Mouse (Mus musculus) heart, postnatal 0 days (tissue): ENCODE measurements around the gene Runx1. TPM values are rescaled to one million over a fixed set of nuclear protein-coding genes. Genes with fewer than 3 reads are reported as not detected.

Source experiments
- ATAC-seq: fragments of 200-750 bp; cut with Nextera tagmentation; 2 replicates; pipeline ENCODE4 v1.8.0; 2017; ENCODE audit warnings: low read depth, moderate number of reproducible peaks, moderate library complexity; ENCODE audit not compliant: insufficient read depth
- DNase-seq: peaks from one replicate; pipeline ENCODE4 v3.0.0-alpha.2; 2016; ENCODE audit warnings: low spot score
- H3K27ac ChIP-seq: fragments of 300-500 bp; sonication (generic); 2 replicates; pipeline ENCODE4 v1.5.1; 2014; ENCODE audit warnings: low read depth, mild to moderate bottlenecking
- H3K27me3 ChIP-seq: fragments of 300-500 bp; sonication (generic); 2 replicates; pipeline ENCODE4 v1.6.1; 2014; ENCODE audit warnings: low read length, mixed read lengths; ENCODE audit not compliant: control insufficient read depth, insufficient read depth
- H3K36me3 ChIP-seq: fragments of 300-500 bp; sonication (generic); replicated peaks from 2 replicates; pipeline ENCODE4 v1.6.1; 2014; ENCODE audit warnings: low read length, mixed read lengths; ENCODE audit not compliant: control insufficient read depth, insufficient read depth
- H3K4me1 ChIP-seq: fragments of 300-500 bp; sonication (generic); 2 replicates; pipeline ENCODE4 v1.6.1; 2014; ENCODE audit warnings: antibody characterized with exemption; ENCODE audit not compliant: control insufficient read depth, insufficient read depth
- H3K4me2 ChIP-seq: fragments of 300-500 bp; sonication (generic); 2 replicates; pipeline ENCODE4 v1.6.1; 2014; ENCODE audit warnings: low read depth, mild to moderate bottlenecking, low read length, moderate library complexity
- H3K4me3 ChIP-seq: fragments of 300-500 bp; sonication (generic); 2 replicates; pipeline ENCODE4 v1.5.1; 2014; ENCODE audit warnings: low read depth, low read length
- H3K9ac ChIP-seq: fragments of 300-500 bp; sonication (generic); replicated peaks from 2 replicates; pipeline ENCODE4 v1.6.1; 2014; ENCODE audit warnings: low read depth, low read length, mixed read lengths
- H3K9me3 ChIP-seq: fragments of 300-500 bp; sonication (generic); replicated peaks from 2 replicates; pipeline ENCODE4 v1.6.1; 2016; ENCODE audit warnings: low read length; ENCODE audit not compliant: control insufficient read depth
- CTCF ChIP-seq: IDR thresholded peaks from 2 replicates; pipeline ENCODE4 v1.5.1; 2016; ENCODE audit warnings: antibody characterized with exemption, control low read depth, low read depth
- EP300 ChIP-seq: IDR thresholded peaks from 2 replicates; pipeline ENCODE4 v1.6.1; 2016; ENCODE audit warnings: antibody characterized with exemption, low read depth
- WGBS: fragments of 180-500 bp; shearing (Covaris S2); extraction: QIAGEN DNeasy Blood & Tissue Kit; methylation state at CpG from one replicate; pipeline ENCODE4 v1.1.7; 2014; 5-methylcytosine and 5-hydroxymethylcytosine counted together
- polyA plus RNA-seq: library from polyadenylated mRNA; unstranded; fragments of >200 nt; fragmentation: Nextera tagmentation; extraction: Ambion mirVana; gene quantifications from 2 replicates; pipeline ENCODE4 v1.2.1, GENCODE M21; 2015
- total RNA-seq: library from RNA; depleted of rRNA; stranded (reverse); fragments of >200 nt; gene quantifications from 2 replicates; pipeline ENCODE4 v1.2.3, GENCODE M21; 2014; ENCODE audit warnings: low replicate concordance

The Runx1 gene
- total and polyA plus RNA-seq, 2 experiments from 2014 or later = 0.33 to 1.3 TPM

GRCm38 (mm10) chr16:92753944-92754343 lies 72.0 kb downstream of the Runx1 start:
- 0 out of 2 replicates have a peak, but pooled peaks cover 5% of the 10 kb centered on the region for H3K27me3 ChIP-seq
- no peak overlapping the region for H3K9ac ChIP-seq
- TF ChIP-seq EP300 = no peak
- no peak for TF ChIP-seq CTCF
- DNase-seq (no peak), ATAC-seq (no peak)
- H3K4me1 ChIP-seq = no peaks in the 10 kb centered on the region
- no peaks in the 10 kb centered on the region for H3K9me3 ChIP-seq
- no peak overlapping the region for H3K4me2 ChIP-seq
- WGBS = 93% methylated on average over 3 of the region's 3 CpGs
- H3K36me3 ChIP-seq = no peaks in the 10 kb centered on the region
- no peak overlapping the region for H3K27ac ChIP-seq
- H3K4me3 ChIP-seq = no peak overlapping the region

- Histone ChIP-seq H3K4me1 (no peaks in the 10 kb centered on the region), H3K27ac (no peak overlapping the region), H3K9me3 (no peaks in the 10 kb centered on the region), H3K9ac (no peak overlapping the region), H3K36me3 (no peaks in the 10 kb centered on the region), H3K4me2 (no peak overlapping the region), H3K4me3 (no peak overlapping the region), H3K27me3 (0 out of 2 replicates have a peak, but pooled peaks cover 5% of the 10 kb centered on the region)
- DNase-seq (no peak), ATAC-seq (no peak)
- WGBS = 75% methylated on average over 8 of the region's 8 CpGs
- TF ChIP-seq CTCF (no peak), EP300 (no peak)
Observed at GRCm38 (mm10) chr16:92753139-92753538, 72.8 kb downstream of the Runx1 start.

- DNase-seq (no peak), ATAC-seq (no peak)
- no peak overlapping the region for H3K9ac ChIP-seq
- no peaks in the 10 kb centered on the region for H3K36me3 ChIP-seq
- H3K27me3 ChIP-seq = 0 out of 2 replicates have a peak, but pooled peaks cover 8% of the 10 kb centered on the region
- H3K4me1 ChIP-seq = no peaks in the 10 kb centered on the region
- TF ChIP-seq EP300 (no peak), CTCF (no peak)
- 30% methylated on average over 1 of the region's 1 CpGs for WGBS
- no peak overlapping the region for H3K27ac ChIP-seq
- no peak overlapping the region for H3K4me3 ChIP-seq
- no peak overlapping the region for H3K4me2 ChIP-seq
- H3K9me3 ChIP-seq = no peaks in the 10 kb centered on the region
Observed at GRCm38 (mm10) chr16:92748272-92748671, 77.7 kb downstream of the Runx1 start.

GRCm38 (mm10) chr16:92747062-92747461 lies 78.9 kb downstream of the Runx1 start:
- Histone ChIP-seq H3K27ac (no peak overlapping the region), H3K36me3 (no peaks in the 10 kb centered on the region), H3K4me3 (no peak overlapping the region), H3K9ac (no peak overlapping the region), H3K4me2 (no peak overlapping the region), H3K9me3 (no peaks in the 10 kb centered on the region), H3K4me1 (no peaks in the 10 kb centered on the region), H3K27me3 (0 out of 2 replicates have a peak, but pooled peaks cover 13% of the 10 kb centered on the region)
- 80% methylated on average over 2 of the region's 2 CpGs for WGBS
- no peak for ATAC-seq
- DNase-seq = no peak
- no peak for TF ChIP-seq EP300
- TF ChIP-seq CTCF = no peak

GRCm38 (mm10) chr16:92745239-92745638 lies 80.7 kb downstream of the Runx1 start:
- DNase-seq (no peak), ATAC-seq (no peak)
- Histone ChIP-seq H3K36me3 (no peaks in the 10 kb centered on the region), H3K4me3 (no peak overlapping the region), H3K27ac (no peak overlapping the region), H3K4me2 (no peak overlapping the region), H3K4me1 (no peaks in the 10 kb centered on the region), H3K27me3 (0 out of 2 replicates have a peak, but pooled peaks cover 15% of the 10 kb centered on the region), H3K9ac (no peak overlapping the region), H3K9me3 (no peaks in the 10 kb centered on the region)
- WGBS = 87% methylated on average over 3 of the region's 3 CpGs
- no peak for TF ChIP-seq CTCF
- TF ChIP-seq EP300 = no peak

- TF ChIP-seq EP300 (no peak), CTCF (no peak)
- H3K36me3 ChIP-seq = no peaks in the 10 kb centered on the region
- 0 out of 2 replicates have a peak, but pooled peaks cover 10% of the 10 kb centered on the region for H3K27me3 ChIP-seq
- ATAC-seq (no peak), DNase-seq (no peak)
- H3K9me3 ChIP-seq = no peaks in the 10 kb centered on the region
- no peak overlapping the region for H3K4me2 ChIP-seq
- WGBS = 37% methylated on average over 12 of the region's 12 CpGs
- H3K9ac ChIP-seq = no peak overlapping the region
- H3K27ac ChIP-seq = no peak overlapping the region
- no peak overlapping the region for H3K4me3 ChIP-seq
- H3K4me1 ChIP-seq = no peaks in the 10 kb centered on the region
Observed at GRCm38 (mm10) chr16:92744172-92744777, 81.7 kb downstream of the Runx1 start.
